Mouse (Mus musculus): ENCODE results near the gene Serpini1. TPM values are rescaled to one million over a fixed set of nuclear protein-coding genes. Genes with fewer than 3 reads are reported as not detected.

Serpini1 gene
- total and polyA plus RNA-seq, 3 experiments, result 1.1 to 2.5 (median 1.2) TPM

DNA sequence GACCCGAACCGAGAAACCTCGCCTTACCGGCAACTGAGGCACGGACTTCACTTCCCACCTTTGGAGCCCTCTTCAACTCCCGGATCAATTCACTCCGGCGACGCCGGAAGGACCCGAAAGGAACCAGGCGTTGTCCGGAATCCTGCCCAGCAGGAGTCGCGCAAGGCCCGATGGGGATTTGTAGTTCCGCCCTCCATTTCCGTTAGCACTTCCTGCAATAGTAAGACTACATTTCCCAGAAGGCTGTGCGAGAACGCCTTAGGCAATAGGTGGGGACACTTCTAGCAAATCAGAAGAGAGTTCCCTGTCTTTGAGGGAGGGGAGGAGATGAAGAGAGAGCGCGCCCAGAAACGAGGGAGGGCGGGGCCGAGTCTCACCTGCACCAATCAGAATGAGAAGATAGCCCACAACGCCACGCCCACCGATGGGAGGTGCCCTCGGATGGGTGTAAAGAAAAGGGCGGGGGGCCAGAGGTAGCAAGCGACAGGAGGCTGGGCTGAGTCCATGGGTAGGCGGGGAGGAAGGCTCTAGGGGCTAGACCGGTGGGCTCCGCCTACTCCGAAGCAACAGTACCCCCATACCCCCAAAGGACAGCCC is 554 bp upstream of the Serpini1 start, which contains the start of gene Pdcd10:
Gene Pdcd10, minus strand, starts transcription at position 162 of the 597 bp plus-strand sequence.
- in situ Hi-C loops (cut with MboI; ENCODE audit: low pct_ligation_motif_present, low pct_unique_long_range_greater_than_20kb, low sequenced_read_pairs), result no loop called here
- no peaks in the 10 kb centered on the region for H3K27me3 ChIP-seq (replicated peaks)

DNA sequence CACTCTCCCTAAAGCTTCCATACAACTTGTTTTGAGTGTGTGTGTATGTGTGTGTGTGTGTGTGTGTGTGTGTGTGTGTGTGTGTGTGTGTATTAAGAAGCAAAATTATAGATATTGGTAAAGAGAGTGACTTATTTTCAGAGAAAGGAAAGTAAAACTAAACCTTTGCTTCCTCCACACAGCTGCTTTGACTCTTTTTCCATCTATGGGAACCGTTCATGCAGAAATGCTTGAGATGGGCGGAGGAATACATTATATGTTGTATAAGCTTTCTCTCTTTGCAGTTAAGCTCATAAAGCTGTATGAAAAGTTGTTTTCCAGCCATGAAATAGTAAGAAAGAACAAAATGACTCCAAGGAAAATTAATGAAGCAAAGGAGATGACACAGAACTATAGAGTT is 16.7 kb downstream of the Serpini1 start:
- TF ChIP-seq E2F4 (IDR thresholded peaks at IDR 0.05; ENCODE audit: insufficient replicate concordance, low read depth, low read length) (no peak), POLR2A (IDR thresholded peaks at IDR 0.05; ENCODE audit: low read depth, low read length) (no peak), ETS1 (conservative IDR thresholded peaks at IDR 0.05; ENCODE audit: low read depth, low read length) (peak; percentile 64), CHD2 (IDR thresholded peaks at IDR 0.05; ENCODE audit: low read length) (no peak), MAX (IDR thresholded peaks at IDR 0.05; ENCODE audit: low read length) (no peak), NELFE (IDR thresholded peaks at IDR 0.05; ENCODE audit: low read depth, low read length) (no peak), EP300 (IDR thresholded peaks at IDR 0.05; ENCODE audit: low read length) (peak; percentile 54; the same call in 1 of the 2 replicates), USF1 (IDR thresholded peaks at IDR 0.05; ENCODE audit: low read depth, low read length) (no peak), TCF12 (IDR thresholded peaks at IDR 0.05; ENCODE audit: low read depth, low read length) (0 out of 2 replicates have a peak, but pooled peaks have one; percentile 13), KAT2A (IDR thresholded peaks at IDR 0.05; ENCODE audit: insufficient replicate concordance, low read length) (no peak), BHLHE40 (IDR thresholded peaks at IDR 0.05; ENCODE audit: low read depth, low read length) (no peak)
- no peaks in the 10 kb centered on the region for H3K79me2 ChIP-seq (replicated peaks; ENCODE audit: control insufficient read depth, extremely low read depth, insufficient read depth, poor library complexity, severe bottlenecking)

More for the DNA sequence above, 554 bp upstream of the Serpini1 start, which contains the start of gene Pdcd10:
- H3K27ac ChIP-seq (ENCODE audit: insufficient read depth, low read depth), result peak within 1 kb of the TSS; percentile 26
- dilution Hi-C loops (cut with MboI; ENCODE audit: extremely low pct_ligation_motif_present, extremely low pct_unique_long_range_greater_than_20kb, low sequenced_read_pairs), result no loop called here
- TF ChIP-seq TBP (conservative IDR thresholded peaks at IDR 0.05; ENCODE audit: low read depth, low read length) (no peak), USF2 (conservative IDR thresholded peaks at IDR 0.05; ENCODE audit: low read depth, low read length) (no peak), JUND (conservative IDR thresholded peaks at IDR 0.05; ENCODE audit: low read depth, low read length) (no peak), IRF4 (IDR thresholded peaks at IDR 0.05; ENCODE audit: low read depth, low read length) (peak; percentile 25; the same call in 1 of the 2 replicates), RAD21 (IDR thresholded peaks at IDR 0.05; ENCODE audit: low read depth, low read length) (no peak), ELF1 (IDR thresholded peaks at IDR 0.05; ENCODE audit: low read depth, low read length) (peak; percentile 96), JUN (IDR thresholded peaks at IDR 0.05; ENCODE audit: insufficient read depth, low read depth, low read length) (no peak), POLR2AphosphoS2 (IDR thresholded peaks at IDR 0.05; ENCODE audit: low read depth, low read length) (peak; percentile 56; the same call in 1 of the 2 replicates), CHD1 (IDR thresholded peaks at IDR 0.05; ENCODE audit: low read depth, low read length) (no peak; the same call in 1 of the 2 replicates), USF1 (IDR thresholded peaks at IDR 0.05; ENCODE audit: low read depth, low read length) (no peak), MYC (IDR thresholded peaks at IDR 0.05; ENCODE audit: low read depth, low read length) (no peak), PAX5 (IDR thresholded peaks at IDR 0.05; ENCODE audit: low read length) (no peak), GABPA (IDR thresholded peaks at IDR 0.05; ENCODE audit: insufficient replicate concordance, low read depth, low read length) (peak; percentile 73; the same call in 1 of the 2 replicates), HCFC1 (IDR thresholded peaks at IDR 0.05; ENCODE audit: low read depth, low read length) (peak; percentile 97), ZMIZ1 (IDR thresholded peaks at IDR 0.05; ENCODE audit: low read depth, low read length) (no peak), ZC3H11A (IDR thresholded peaks at IDR 0.05; ENCODE audit: low read depth, low read length) (no peak), ETS1 (conservative IDR thresholded peaks at IDR 0.05; ENCODE audit: low read depth, low read length) (no peak), MAZ (IDR thresholded peaks at IDR 0.05; ENCODE audit: low read depth, low read length) (peak; percentile 81), CHD2 (IDR thresholded peaks at IDR 0.05; ENCODE audit: low read length) (0 out of 2 replicates have a peak, but pooled peaks have one; percentile 19), NRF1 (IDR thresholded peaks at IDR 0.05; ENCODE audit: low read depth, low read length) (no peak; the same call in 1 of the 2 replicates), MAFK (IDR thresholded peaks at IDR 0.05; ENCODE audit: insufficient replicate concordance, low read length) (no peak), MXI1 (IDR thresholded peaks at IDR 0.05; ENCODE audit: low read depth, low read length) (no peak), MEF2A (IDR thresholded peaks at IDR 0.05; ENCODE audit: borderline replicate concordance, low read depth, low read length) (no peak), ZNF384 (IDR thresholded peaks at IDR 0.05; ENCODE audit: low read depth, low read length) (no peak), KAT2A (IDR thresholded peaks at IDR 0.05; ENCODE audit: insufficient replicate concordance, low read length) (peak; percentile 97; the same call in 1 of the 2 replicates), MAX (IDR thresholded peaks at IDR 0.05; ENCODE audit: low read length) (no peak; the same call in 1 of the 2 replicates), RCOR1 (conservative IDR thresholded peaks at IDR 0.05; ENCODE audit: low read depth, low read length) (no peak), CTCF (conservative IDR thresholded peaks at IDR 0.05 in 1 of 2, IDR thresholded peaks at IDR 0.05 in 1 of 2; ENCODE audit: low read depth in 2 of 2, low read length in 2 of 2) (no peak), EP300 (IDR thresholded peaks at IDR 0.05; ENCODE audit: low read length) (no peak), NELFE (IDR thresholded peaks at IDR 0.05; ENCODE audit: low read depth, low read length) (peak; percentile 79), POLR2A (IDR thresholded peaks at IDR 0.05; ENCODE audit: low read depth, low read length) (peak; percentile 71), SMC3 (IDR thresholded peaks at IDR 0.05; ENCODE audit: low read depth, low read length) (no peak), ZKSCAN1 (IDR thresholded peaks at IDR 0.05; ENCODE audit: borderline replicate concordance, low read depth, low read length) (no peak), E2F4 (IDR thresholded peaks at IDR 0.05; ENCODE audit: insufficient replicate concordance, low read depth, low read length) (no peak), UBTF (IDR thresholded peaks at IDR 0.05; ENCODE audit: low read depth, low read length) (0 out of 2 replicates have a peak, but pooled peaks have one; percentile 7), BHLHE40 (IDR thresholded peaks at IDR 0.05; ENCODE audit: low read depth, low read length) (no peak), SIN3A (IDR thresholded peaks at IDR 0.05; ENCODE audit: low read length) (peak; percentile 86), TCF12 (IDR thresholded peaks at IDR 0.05; ENCODE audit: low read depth, low read length) (peak; percentile 67)
- peaks cover 2 to 24% of the 10 kb centered on the region in 2 experiments; a peak in 2 of 4 replicates for H3K4me1 ChIP-seq (ENCODE audit: control insufficient read depth in 1 of 2, insufficient read depth in 2 of 2)
- H3K9ac ChIP-seq (ENCODE audit: insufficient read depth, low read depth), result peak within 1 kb of the TSS; percentile 76
- H3K36me3 ChIP-seq (replicated peaks in 1 of 2; ENCODE audit: control insufficient read depth in 1 of 2, insufficient read depth in 1 of 2, low read length in 1 of 2), result peaks cover 0 to 2% of the 10 kb centered on the region in 2 experiments
- no peaks in the 10 kb centered on the region for H3K9me3 ChIP-seq (replicated peaks; ENCODE audit: low read length)
- peak; percentile 99 for DNase-seq (ENCODE audit: extremely low read depth)
- peak within 1 kb of the TSS; percentile 98 for H3K4me2 ChIP-seq (ENCODE audit: insufficient read depth, low read depth, poor library complexity, severe bottlenecking)
- H3K79me2 ChIP-seq (replicated peaks; ENCODE audit: control insufficient read depth, extremely low read depth, insufficient read depth, poor library complexity, severe bottlenecking), result peaks cover 20% of the 10 kb centered on the region
- peak within 1 kb of the TSS; percentile 76 to 96 (median 77) for H3K4me3 ChIP-seq (replicated peaks in 1 of 3; ENCODE audit: low read depth in 2 of 3, low read length in 2 of 3, poor library complexity in 1 of 3)

More for the DNA sequence above, 16.7 kb downstream of the Serpini1 start:
- H3K4me1 ChIP-seq (ENCODE audit: control insufficient read depth in 1 of 2, insufficient read depth in 2 of 2), result peaks cover 0 to 14% of the 10 kb centered on the region in 2 experiments; a peak in 1 of 4 replicates
- dilution Hi-C loops (cut with MboI; ENCODE audit: extremely low pct_ligation_motif_present, extremely low pct_unique_long_range_greater_than_20kb, low sequenced_read_pairs), result no loop called here
- no peak overlapping the region for H3K4me3 ChIP-seq (replicated peaks in 1 of 3; ENCODE audit: low read depth in 2 of 3, low read length in 2 of 3, poor library complexity in 1 of 3)
- peak; percentile 23 for DNase-seq (ENCODE audit: extremely low read depth)
- H3K4me2 ChIP-seq (ENCODE audit: insufficient read depth, low read depth, poor library complexity, severe bottlenecking), result peak overlapping the region; percentile 67
- no peak overlapping the region for H3K27ac ChIP-seq (ENCODE audit: insufficient read depth, low read depth)
- no peaks in the 10 kb centered on the region for H3K27me3 ChIP-seq (replicated peaks)
- peak overlapping the region; percentile 19; the same call in 1 of the 2 replicates for H3K9ac ChIP-seq (ENCODE audit: insufficient read depth, low read depth)
- in situ Hi-C loops (cut with MboI; ENCODE audit: low pct_ligation_motif_present, low pct_unique_long_range_greater_than_20kb, low sequenced_read_pairs), result no loop called here
- no peaks in the 10 kb centered on the region for H3K9me3 ChIP-seq (replicated peaks; ENCODE audit: low read length)
- H3K36me3 ChIP-seq (replicated peaks in 1 of 2; ENCODE audit: control insufficient read depth in 1 of 2, insufficient read depth in 1 of 2, low read length in 1 of 2), result no peaks in the 10 kb centered on the region

Data from CH12.LX (cell line).